In the genomic region with DNA sequence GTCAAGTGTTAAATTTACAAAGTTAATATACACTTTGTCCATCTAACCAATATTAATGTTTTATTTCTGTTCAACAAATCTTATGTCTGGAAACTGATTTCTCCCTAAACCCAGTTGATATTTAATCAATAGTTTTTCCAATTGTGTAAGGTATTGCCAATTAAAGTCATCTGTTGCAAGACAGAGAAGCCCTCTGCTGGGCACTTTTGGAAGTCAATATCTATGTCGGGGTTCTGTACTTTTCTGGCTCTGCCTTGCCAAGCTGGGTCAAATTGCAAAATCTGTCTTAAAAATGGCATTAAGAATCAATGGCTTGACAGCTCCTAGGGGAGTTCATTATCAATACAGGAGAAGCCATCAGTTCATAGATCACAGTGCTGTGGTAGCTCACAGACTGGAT, we compare ENCODE assay signal across 9 mouse cellular contexts. TPM values are rescaled to one million over a fixed set of nuclear protein-coding genes. Genes with fewer than 3 reads are reported as not detected.
DNase-seq lines count a peak whose midpoint lies in the region; ATAC-seq lines count a peak whose summit lies in the region.
"Had no signal": no experiment of that assay in that cellular context is flagged by ENCODE, and none has a peak within 500 bp of the region (broad histone marks: within the 10 kb centered on the region; RNA-seq: fewer than 3 reads in every experiment).

No protein-coding gene starts in this region.

- peak; percentile 26 to 42 for DNase-seq in cerebellum, postnatal 10 days
- no peak for DNase-seq in cerebellum, adult 9-10 months
- peak; percentile 41 for DNase-seq in layer of hippocampus, adult 11-12 months (ENCODE audit: low spot score)
- DNase-seq in layer of hippocampus, adult 8-10 months (ENCODE audit: low spot score in 2 of 2), result no peak
- DNase-seq in CD4-positive, CD25-positive, alpha-beta regulatory T cell, adult 2 months (ENCODE audit: low read depth, low spot score), result peak; percentile 52
- no peak for DNase-seq in T-cell, adult 2 months (ENCODE audit: low spot score)
- DNase-seq in left cerebral cortex, postnatal 4 days, result no peak

- peak; percentile 50 for ATAC-seq in inflammation-experienced regulatory T-cells, adult 6 months

- intact Hi-C loops in left cerebral cortex, postnatal 4 days (cut with DNase I), result loop anchor here (5.0 to 10.0 kb wide), 4 partner anchors 65 to 1318 kb away; no protein-coding TSS in a partner anchor

RNA-seq across cellular contexts. Expression of a gene that starts 10.8 kb away (rescaled TPM):
- under 1 TPM; 0.25 to 0.41 (median 0.39) TPM for total RNA-seq in layer of hippocampus, adult 8-10 months (2022)
- not detected for polyA plus RNA-seq in inflammation-experienced regulatory T-cells, adult 6 months (2017; shearing (Covaris generic))
- total RNA-seq in left cerebral cortex, postnatal 4 days (2021), result under 1 TPM; 0.44 to 0.72 TPM
- polyA plus RNA-seq: neural tube, embryonic 13.5 days had no signal

Comparison
In these comparisons a context has a peak if more than half of its experiments do, and no peak if none do; other contexts are left out.
1. DNase-seq: peak in cerebellum, postnatal 10 days (2 of 2), layer of hippocampus, adult 11-12 months (single experiment) and CD4-positive, CD25-positive, alpha-beta regulatory T cell, adult 2 months (single experiment); none in cerebellum, adult 9-10 months (single experiment), layer of hippocampus, adult 8-10 months (0 of 2), T-cell, adult 2 months (single experiment) and left cerebral cortex, postnatal 4 days (single experiment).